Mouse (Mus musculus): ENCODE results near the gene Gm5142.
A peak's percentile ranks its signal among the peaks of the same experiment; 100 is the strongest.

Gene Gm5142

GRCm38 (mm10) chr14:59178649-59179048, at the start of gene Gm5142:
TSS of gene Gm5142 (minus strand) at chr14:59178749.
- DNase-seq (ENCODE audit: low spot score), result no peak

- no peak for DNase-seq (ENCODE audit: low spot score)
These were observed 47.7 kb upstream of the Gm5142 start for GRCm38 (mm10) chr14:59226240-59226639.

GRCm38 (mm10) chr14:59219241-59219640, 40.7 kb upstream of the Gm5142 start:
- DNase-seq (ENCODE audit: low spot score), result peak; percentile 9

GRCm38 (mm10) chr14:59209816-59210215, 31.3 kb upstream of the Gm5142 start:
- DNase-seq (ENCODE audit: low spot score), result no peak

- no peak for DNase-seq (ENCODE audit: low spot score)
These were observed 30.5 kb upstream of the Gm5142 start for GRCm38 (mm10) chr14:59209003-59209402.

GRCm38 (mm10) chr14:59205976-59206583, 27.5 kb upstream of the Gm5142 start:
- DNase-seq (ENCODE audit: low spot score), result no peak

GRCm38 (mm10) chr14:59205461-59205860, 26.9 kb upstream of the Gm5142 start:
- no peak for DNase-seq (ENCODE audit: low spot score)

- DNase-seq (ENCODE audit: low spot score), result no peak
These were observed 23.2 kb upstream of the Gm5142 start for GRCm38 (mm10) chr14:59201604-59202215.

- DNase-seq (ENCODE audit: low spot score), result peak; percentile 94
These were observed 22.4 kb upstream of the Gm5142 start, which contains the start of gene Rcbtb1 for GRCm38 (mm10) chr14:59200711-59201603. TSS of gene Rcbtb1 (plus strand) at chr14:59201209.

GRCm38 (mm10) chr14:59186121-59186520, 7.6 kb upstream of the Gm5142 start:
- DNase-seq (ENCODE audit: low spot score), result no peak

- DNase-seq (ENCODE audit: low spot score), result no peak
These were observed 7.0 kb upstream of the Gm5142 start for GRCm38 (mm10) chr14:59185514-59185913.

GRCm38 (mm10) chr14:59182732-59183131, 4.2 kb upstream of the Gm5142 start:
- no peak for DNase-seq (ENCODE audit: low spot score)

- peak; percentile 5 for DNase-seq (ENCODE audit: low spot score)
These were observed 21.4 kb downstream of the Gm5142 start for GRCm38 (mm10) chr14:59157016-59157698.

- no peak for DNase-seq (ENCODE audit: low spot score)
These were observed 23.0 kb downstream of the Gm5142 start for GRCm38 (mm10) chr14:59155589-59155988.

GRCm38 (mm10) chr14:59142793-59143192, 35.8 kb downstream of the Gm5142 start, which contains the start of gene 1700129C05Rik:
TSS of gene 1700129C05Rik (minus strand) at chr14:59142893.
- DNase-seq (ENCODE audit: low spot score), result no peak

GRCm38 (mm10) chr14:59114281-59114680, 64.3 kb downstream of the Gm5142 start:
- DNase-seq (ENCODE audit: low spot score), result peak; percentile 7

All from lung, postnatal 25 days (tissue).